Mouse (Mus musculus) midbrain, embryonic 16.5 days (tissue): ENCODE measurements at regions not wholly inside any gene's neighbourhood (a gene's known extent, or its start where the extent isn't known, plus 50 kb on each side); places are given as distances from the start of the nearest gene placed in this dataset.

Experiments used
- ATAC-seq: fragments of 200-750 bp; cut with Nextera tagmentation; 2 replicates; pipeline ENCODE4 v1.8.0; 2017; ENCODE audit warnings: moderate TSS enrichment
- H3K27ac ChIP-seq: fragments of 300-500 bp; sonication (generic); 2 replicates; pipeline ENCODE4 v1.5.1; 2014; ENCODE audit warnings: mild to moderate bottlenecking, low read length, mixed read lengths
- H3K27me3 ChIP-seq: fragments of 300-500 bp; sonication (generic); 2 replicates; pipeline ENCODE4 v1.6.1; 2014; ENCODE audit warnings: low read depth, low read length, mixed read lengths; ENCODE audit not compliant: control insufficient read depth, insufficient read depth
- H3K36me3 ChIP-seq: fragments of 300-500 bp; sonication (generic); 2 replicates; pipeline ENCODE4 v1.6.1; 2014; ENCODE audit warnings: mild to moderate bottlenecking, low read length, moderate library complexity, mixed read lengths; ENCODE audit not compliant: control insufficient read depth, insufficient read depth
- H3K4me1 ChIP-seq: fragments of 300-500 bp; sonication (generic); 2 replicates; pipeline ENCODE4 v1.6.1; 2014; ENCODE audit warnings: mild to moderate bottlenecking, low read length, mixed read lengths; ENCODE audit not compliant: control insufficient read depth, insufficient read depth
- H3K4me2 ChIP-seq: fragments of 300-500 bp; sonication (generic); 2 replicates; pipeline ENCODE4 v1.6.1; 2014; ENCODE audit warnings: mild to moderate bottlenecking, low read length, mixed read lengths
- H3K4me3 ChIP-seq: fragments of 300-500 bp; sonication (generic); 2 replicates; pipeline ENCODE4 v1.5.1; 2014; ENCODE audit warnings: low read depth, mild to moderate bottlenecking, low read length, moderate library complexity, mixed read lengths
- H3K9ac ChIP-seq: fragments of 300-500 bp; sonication (generic); 2 replicates; pipeline ENCODE4 v1.6.1; 2014; ENCODE audit warnings: low read depth, low read length, mixed read lengths
- H3K9me3 ChIP-seq: fragments of 300-500 bp; sonication (generic); replicated peaks from 2 replicates; pipeline ENCODE4 v1.6.1; 2014; ENCODE audit warnings: mild to moderate bottlenecking, low read length, mixed read lengths; ENCODE audit not compliant: control insufficient read depth, poor library complexity, severe bottlenecking
- WGBS: fragments of 180-500 bp; shearing (Covaris S2); extraction: QIAGEN DNeasy Blood & Tissue Kit; methylation state at CpG from one replicate; pipeline ENCODE4 v1.1.7; 2014; 5-methylcytosine and 5-hydroxymethylcytosine counted together

DNA sequence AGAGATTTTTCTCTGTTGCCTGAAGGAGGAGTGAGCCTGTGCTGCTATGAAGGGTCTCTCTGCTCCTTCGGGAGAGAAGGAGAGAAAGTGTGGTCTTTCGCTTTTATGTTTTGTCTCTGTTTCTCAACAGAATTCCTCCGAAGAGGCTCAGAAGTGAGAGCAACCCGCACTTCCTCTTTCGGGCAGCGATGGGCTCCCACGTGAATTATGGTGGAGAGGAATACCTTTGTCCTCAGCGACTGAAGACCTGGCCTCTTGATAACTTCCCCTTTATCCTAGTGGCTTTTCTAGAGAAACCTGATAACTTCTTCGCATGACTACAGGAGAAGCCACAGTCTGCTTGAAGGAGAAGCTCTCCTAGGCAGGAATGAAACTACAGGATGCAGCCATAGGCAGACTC, 216.4 kb downstream of the Bcl2l11 start:
- no peak for ATAC-seq
- 81% methylated on average over 9 of the region's 9 CpGs for WGBS

DNA sequence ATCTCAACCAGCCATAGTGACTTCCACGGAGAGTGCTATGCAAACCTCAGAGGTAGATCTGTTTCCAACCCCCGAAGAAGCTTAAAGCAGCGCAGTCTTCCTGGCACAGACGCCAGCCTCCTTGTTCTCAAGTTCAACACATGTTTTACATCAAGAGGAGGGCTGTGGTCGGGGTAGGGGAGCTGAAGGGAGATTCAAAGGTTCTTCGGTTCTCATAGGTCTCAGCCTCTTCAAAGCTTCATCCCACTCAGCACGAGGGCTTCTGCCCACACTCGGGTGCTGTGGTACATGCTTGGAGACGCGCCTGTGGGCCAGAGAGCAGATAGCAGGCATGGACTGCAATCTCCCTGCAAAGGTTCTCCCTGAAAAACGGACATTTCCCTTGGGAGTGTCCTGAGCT, 219.7 kb downstream of the Bcl2l11 start:
- H3K4me1 ChIP-seq = no peaks in the 10 kb centered on the region
- ATAC-seq = no peak
- no peaks in the 10 kb centered on the region for H3K27me3 ChIP-seq
- no peaks in the 10 kb centered on the region for H3K9me3 ChIP-seq
- no peak overlapping the region for H3K4me3 ChIP-seq
- H3K27ac ChIP-seq = no peak overlapping the region
- WGBS = 81% methylated on average over 11 of the region's 11 CpGs
- no peaks in the 10 kb centered on the region for H3K36me3 ChIP-seq
- H3K4me2 ChIP-seq = no peak overlapping the region
- no peak overlapping the region for H3K9ac ChIP-seq

More for the DNA sequence above, 216.4 kb downstream of the Bcl2l11 start:
- no peaks in the 10 kb centered on the region for H3K9me3 ChIP-seq
- H3K4me3 ChIP-seq = no peak overlapping the region
- no peak overlapping the region for H3K9ac ChIP-seq
- no peaks in the 10 kb centered on the region for H3K27me3 ChIP-seq
- no peak overlapping the region for H3K27ac ChIP-seq
- no peak overlapping the region for H3K4me2 ChIP-seq
- no peaks in the 10 kb centered on the region for H3K36me3 ChIP-seq
- peaks cover 7% of the 10 kb centered on the region; the same call in 1 of the 2 replicates for H3K4me1 ChIP-seq

DNA sequence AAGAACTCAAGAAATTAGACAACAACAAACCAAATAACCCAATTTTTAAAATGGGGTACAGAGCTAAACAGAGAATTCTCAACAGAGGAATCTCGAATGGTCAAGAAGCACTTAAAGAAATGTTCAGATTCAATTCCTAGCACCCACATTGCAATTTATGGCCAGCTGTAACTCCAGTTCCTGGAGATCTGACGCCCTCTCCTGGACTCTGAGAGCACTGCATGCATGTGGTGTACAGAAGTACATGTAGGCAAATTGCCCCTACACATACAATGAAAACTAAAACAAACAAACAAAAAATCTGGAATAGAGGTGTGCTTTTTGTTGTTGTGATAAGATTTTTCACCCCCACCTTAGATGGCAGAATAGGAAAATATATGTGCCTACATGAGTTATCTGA, 222.7 kb downstream of the Bcl2l11 start:
- H3K4me2 ChIP-seq = no peak overlapping the region
- H3K9me3 ChIP-seq = no peaks in the 10 kb centered on the region
- H3K27ac ChIP-seq = no peak overlapping the region
- whole genome bisulfite sequencing = 79% methylated on average over 2 of the region's 2 CpGs
- no peaks in the 10 kb centered on the region for H3K36me3 ChIP-seq
- H3K4me3 ChIP-seq = no peak overlapping the region
- H3K27me3 ChIP-seq = no peaks in the 10 kb centered on the region
- no peak overlapping the region for H3K9ac ChIP-seq
- H3K4me1 ChIP-seq = no peaks in the 10 kb centered on the region
- ATAC-seq = no peak

DNA sequence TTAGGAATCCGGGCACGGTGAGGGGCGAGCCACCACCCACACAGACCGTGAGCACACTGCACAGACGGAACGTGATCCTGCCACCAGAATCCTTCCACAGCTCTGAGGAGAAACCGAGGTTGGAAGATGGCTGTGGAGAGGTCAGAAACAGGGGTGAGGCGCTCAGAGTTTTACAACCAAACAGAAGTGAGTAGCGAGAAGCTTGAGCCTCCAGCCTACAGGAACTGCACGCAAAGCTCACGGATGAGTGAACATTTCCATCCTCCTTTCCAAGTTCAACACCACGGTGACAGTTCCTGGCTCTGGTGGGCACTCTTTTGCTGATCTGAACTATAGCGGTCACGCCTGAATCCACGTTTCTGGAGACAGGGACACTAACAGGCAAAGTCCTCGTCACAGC, 225.6 kb downstream of the Bcl2l11 start:
- ATAC-seq = no peak
- no peak overlapping the region for H3K27ac ChIP-seq
- H3K36me3 ChIP-seq = no peaks in the 10 kb centered on the region
- H3K9me3 ChIP-seq = peaks cover 5% of the 10 kb centered on the region; the same call in 1 of the 2 replicates
- no peak overlapping the region for H3K4me3 ChIP-seq
- WGBS = 92% methylated on average over 16 of the region's 16 CpGs
- no peak overlapping the region for H3K4me2 ChIP-seq
- H3K4me1 ChIP-seq = no peaks in the 10 kb centered on the region
- no peak overlapping the region for H3K9ac ChIP-seq
- no peaks in the 10 kb centered on the region for H3K27me3 ChIP-seq

DNA sequence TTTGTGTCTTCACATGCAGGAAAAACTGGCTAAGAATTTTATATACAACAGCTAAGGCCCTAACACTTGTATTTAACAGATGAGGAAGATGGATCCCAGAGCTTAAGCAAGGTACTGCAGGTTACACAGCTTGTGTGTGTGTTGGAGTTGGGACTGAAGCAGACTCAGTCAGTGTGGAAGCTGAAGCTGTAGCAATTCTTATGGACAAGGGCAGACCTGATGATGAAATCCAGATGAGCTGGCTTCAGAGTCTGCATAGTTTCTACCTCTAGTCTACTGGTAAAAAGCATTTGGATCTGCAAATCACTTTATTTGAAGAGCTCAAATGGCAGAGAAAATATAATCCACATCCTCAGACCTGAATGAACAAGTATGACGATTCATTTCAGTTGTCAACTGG, 226.7 kb downstream of the Bcl2l11 start:
- H3K4me3 ChIP-seq = no peak overlapping the region
- no peak overlapping the region for H3K9ac ChIP-seq
- ATAC-seq = no peak
- H3K27ac ChIP-seq = no peak overlapping the region
- peaks cover 6% of the 10 kb centered on the region; the same call in 1 of the 2 replicates for H3K9me3 ChIP-seq
- H3K4me1 ChIP-seq = no peaks in the 10 kb centered on the region
- no peak overlapping the region for H3K4me2 ChIP-seq
- H3K36me3 ChIP-seq = no peaks in the 10 kb centered on the region
- no peaks in the 10 kb centered on the region for H3K27me3 ChIP-seq
- 97% methylated on average over 1 of the region's 1 CpGs for WGBS

DNA sequence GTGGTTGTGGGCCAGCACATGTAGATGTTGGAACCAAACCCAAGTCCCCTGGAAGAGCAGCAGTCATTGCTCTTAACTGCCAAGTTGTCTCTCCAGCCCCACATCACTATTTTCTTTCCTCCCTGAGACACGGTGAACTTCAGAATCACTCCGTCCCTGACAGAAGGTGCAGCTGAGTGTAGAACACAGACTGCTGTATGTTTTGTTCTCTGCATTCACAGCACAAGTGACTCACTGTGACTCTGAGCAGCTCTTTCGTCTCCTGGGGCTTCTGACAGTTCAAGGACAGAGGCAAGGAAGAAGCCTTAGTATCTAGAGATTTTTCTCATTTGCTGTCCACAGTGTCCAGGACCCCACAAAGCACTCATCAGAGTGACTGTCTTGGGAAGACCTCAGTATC, 227.6 kb downstream of the Bcl2l11 start:
- WGBS = 78% methylated on average over 3 of the region's 3 CpGs
- Histone ChIP-seq H3K9me3 (peaks cover 6% of the 10 kb centered on the region; the same call in 1 of the 2 replicates), H3K9ac (no peak overlapping the region), H3K27ac (no peak overlapping the region), H3K27me3 (no peaks in the 10 kb centered on the region), H3K36me3 (no peaks in the 10 kb centered on the region), H3K4me3 (no peak overlapping the region), H3K4me2 (no peak overlapping the region), H3K4me1 (no peaks in the 10 kb centered on the region)
- ATAC-seq = no peak

DNA sequence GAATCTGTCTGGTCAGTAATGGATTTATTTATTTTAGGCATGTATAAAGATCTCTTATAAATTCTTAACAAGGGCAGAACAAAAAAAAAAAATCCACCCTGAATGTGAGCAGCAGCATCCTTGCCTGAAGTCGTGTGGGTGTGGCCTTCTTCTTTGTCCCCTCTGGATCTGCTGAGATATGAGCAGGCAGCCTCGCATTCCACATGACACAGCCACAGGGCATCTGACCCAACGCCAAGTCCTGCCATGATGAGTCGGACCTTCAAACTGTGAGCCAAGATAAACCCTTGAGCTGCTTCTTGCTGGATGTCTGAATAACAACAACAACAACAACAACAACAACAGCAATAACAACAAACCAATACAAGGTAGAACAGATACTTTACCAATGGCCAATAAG, 230.5 kb downstream of the Bcl2l11 start:
- H3K27ac ChIP-seq = no peak overlapping the region

DNA sequence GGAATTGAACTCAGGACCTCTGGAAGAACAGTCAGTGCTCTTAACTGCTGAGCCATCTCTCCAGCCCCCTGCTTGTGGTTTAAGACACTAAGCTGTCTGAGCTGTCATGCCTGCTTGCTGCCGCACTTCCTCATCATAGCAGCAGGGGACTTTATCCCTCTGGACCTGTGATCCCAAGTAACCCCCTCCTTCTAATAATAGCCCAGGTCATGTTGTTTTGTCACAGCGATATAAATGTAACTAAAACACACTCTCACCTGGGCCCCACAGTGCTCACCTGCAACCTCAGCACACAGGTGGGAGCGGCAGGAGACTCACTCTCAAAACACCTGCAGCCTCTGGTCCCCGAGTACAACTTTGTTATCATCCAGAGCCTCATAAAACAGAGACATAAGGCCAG, 231.9 kb upstream of the Spdye4c start:
- Histone ChIP-seq H3K36me3 (no peaks in the 10 kb centered on the region), H3K9me3 (peaks cover 6% of the 10 kb centered on the region; the same call in 1 of the 2 replicates), H3K4me3 (no peak overlapping the region), H3K27me3 (no peaks in the 10 kb centered on the region), H3K9ac (no peak overlapping the region), H3K4me2 (no peak overlapping the region), H3K4me1 (no peaks in the 10 kb centered on the region), H3K27ac (no peak overlapping the region)
- no peak for ATAC-seq
- 73% methylated on average over 4 of the region's 4 CpGs for WGBS

More for the DNA sequence above, 230.5 kb downstream of the Bcl2l11 start:
- no peak for ATAC-seq
- Histone ChIP-seq H3K4me3 (no peak overlapping the region), H3K36me3 (no peaks in the 10 kb centered on the region), H3K27me3 (no peaks in the 10 kb centered on the region), H3K4me2 (no peak overlapping the region), H3K4me1 (no peaks in the 10 kb centered on the region), H3K9ac (no peak overlapping the region), H3K9me3 (peaks cover 6% of the 10 kb centered on the region; the same call in 1 of the 2 replicates)
- WGBS = 73% methylated on average over 4 of the region's 4 CpGs

DNA sequence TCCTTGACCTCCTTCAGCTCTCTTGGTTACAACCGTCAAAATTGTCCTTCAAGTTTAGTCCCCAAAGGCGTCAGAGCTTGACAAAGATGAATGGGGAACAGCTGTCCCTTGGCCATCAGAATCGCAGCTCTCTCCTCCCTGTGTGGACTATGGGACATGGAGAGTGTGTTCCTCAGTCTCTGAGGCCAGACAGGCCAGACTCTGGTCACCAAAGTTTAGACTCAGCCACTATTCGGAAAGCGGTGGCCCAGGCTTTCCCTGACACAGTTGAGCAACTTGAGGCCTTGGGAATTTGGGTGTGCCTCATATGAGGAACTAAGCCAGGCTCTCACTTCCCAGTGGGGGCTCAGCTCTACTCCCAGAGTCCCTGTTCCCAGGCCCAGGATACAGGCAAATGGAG, 230.5 kb upstream of the Spdye4c start:
- WGBS = 79% methylated on average over 5 of the region's 5 CpGs
- Histone ChIP-seq H3K9me3 (0 out of 2 replicates have a peak, but pooled peaks cover 2% of the 10 kb centered on the region), H3K4me3 (no peak overlapping the region), H3K4me2 (no peak overlapping the region), H3K9ac (no peak overlapping the region), H3K4me1 (no peaks in the 10 kb centered on the region), H3K27me3 (no peaks in the 10 kb centered on the region), H3K36me3 (no peaks in the 10 kb centered on the region), H3K27ac (no peak overlapping the region)
- no peak for ATAC-seq
